Mouse (Mus musculus) c-Kit-negative CD71-positive TER-119-positive erythroid progenitor cells, embryonic 14.5 days (primary cell): Measurements from ENCODE around the gene Tead2.

ENCODE experiments used
- DNase-seq: peaks from one replicate; pipeline ENCODE4 v3.0.0-alpha.2; 2013; ENCODE audit warnings: low read depth, low spot score

Gene Tead2

DNA sequence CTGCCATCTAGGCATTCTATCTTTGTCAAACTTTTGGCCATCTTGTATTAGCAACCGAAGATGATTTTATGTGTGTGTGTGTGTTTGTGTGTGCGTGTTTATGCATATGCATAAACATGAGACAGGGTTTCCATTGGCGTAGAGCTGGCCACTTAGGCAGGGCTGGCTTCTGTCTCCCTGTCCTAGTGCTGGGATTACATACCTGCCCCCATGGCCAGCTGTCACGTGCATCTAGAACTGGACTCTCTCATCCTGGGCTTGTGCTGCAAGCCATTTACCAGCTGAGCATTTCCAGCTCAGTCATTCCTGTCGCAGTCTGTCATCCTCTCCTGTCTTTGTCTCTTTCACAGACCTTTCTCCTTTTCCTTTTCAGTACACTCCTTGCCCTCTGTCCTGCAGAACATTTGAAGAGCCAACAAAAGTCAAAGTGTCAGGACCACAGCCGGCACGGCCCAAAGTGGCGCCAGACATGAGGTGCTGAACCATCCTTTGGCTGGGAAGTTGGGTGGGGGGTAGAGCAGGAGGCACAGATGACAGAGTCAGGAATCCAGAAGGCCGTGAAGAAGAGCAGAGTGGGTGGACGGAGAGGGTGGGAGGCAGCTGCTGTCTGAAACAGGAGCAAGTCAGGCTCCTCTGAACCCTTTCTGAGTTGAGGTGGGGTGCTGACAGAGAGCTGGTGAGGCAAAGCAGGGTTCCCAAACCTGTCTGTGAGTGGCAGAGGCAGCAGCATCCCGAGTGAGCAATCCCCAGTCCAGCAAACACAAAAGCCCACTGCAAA lies 41.7 kb downstream of the Tead2 start:
- DNase-seq = no peak

DNA sequence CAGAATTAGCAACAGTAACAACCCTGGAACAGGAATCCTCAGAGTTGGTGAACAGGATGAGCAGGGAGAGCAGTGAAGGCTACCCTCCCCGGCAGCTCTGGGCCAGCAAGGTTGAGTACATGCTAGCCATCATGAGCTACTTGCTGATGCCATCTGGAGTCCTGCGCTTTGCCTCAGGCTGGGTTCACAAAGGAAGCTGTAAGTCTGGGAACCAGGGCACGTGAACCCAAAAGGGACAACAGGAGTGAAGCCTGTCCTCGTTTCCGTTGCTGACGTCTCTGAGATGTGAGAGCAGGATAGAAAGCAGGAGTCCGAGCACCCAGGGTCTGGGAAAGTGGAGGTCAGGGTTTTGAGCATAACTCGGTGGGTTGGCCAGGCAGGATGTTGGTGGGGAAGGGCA lies 43.7 kb downstream of the Tead2 start:
- DNase-seq = no peak

DNA sequence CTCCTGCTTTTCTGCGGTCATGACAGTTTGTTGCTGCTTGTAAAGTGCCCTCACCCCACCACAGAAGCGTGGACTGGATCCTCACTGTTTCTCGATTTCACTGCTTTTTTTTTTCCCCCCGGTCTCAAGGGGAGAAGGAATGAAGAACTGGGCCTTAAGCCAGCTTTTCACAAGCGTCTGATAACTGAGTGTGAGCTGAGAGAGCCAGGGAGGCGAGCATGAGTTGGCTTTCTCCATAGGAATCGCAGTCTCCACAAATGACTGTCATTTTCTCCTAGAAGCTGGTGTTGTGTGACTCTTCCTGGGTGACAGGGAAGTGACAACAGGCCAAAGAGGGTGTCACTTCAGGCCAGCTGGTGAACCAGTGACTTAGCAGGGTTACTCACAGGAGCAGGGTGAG lies 46.7 kb downstream of the Tead2 start:
- DNase-seq = no peak

DNA sequence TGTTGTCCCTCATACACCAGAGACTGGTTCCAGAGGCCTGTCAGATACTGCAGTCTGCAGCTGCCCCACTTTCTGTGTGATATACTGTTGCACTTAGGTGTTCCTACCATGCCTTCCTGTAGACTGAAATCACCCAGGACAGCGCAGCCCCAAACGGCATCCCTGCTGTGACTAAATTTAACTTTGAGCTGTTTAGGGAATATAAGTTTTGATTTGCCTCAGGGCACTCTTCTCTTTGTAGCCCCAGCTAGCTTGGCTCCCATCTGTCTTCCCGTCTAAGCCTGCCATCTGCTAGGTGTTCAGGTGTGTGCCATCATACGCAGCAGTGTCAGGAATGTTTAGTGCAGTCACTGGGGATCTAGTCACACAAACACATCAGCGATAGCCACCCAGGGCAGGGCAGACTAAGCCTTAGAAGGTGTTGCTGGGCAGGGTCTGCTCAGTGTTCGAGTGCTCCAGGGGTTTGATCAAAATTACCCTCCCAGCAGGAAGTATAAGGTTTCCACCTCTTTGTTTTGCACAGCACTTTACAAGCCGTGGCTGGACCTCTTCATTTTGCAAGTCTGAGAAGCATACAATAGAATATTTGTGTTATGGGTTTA lies 47.6 kb downstream of the Tead2 start:
- DNase-seq = no peak

GRCm38 (mm10) chr7:45264348-45264747 lies 48.8 kb downstream of the Tead2 start:
- DNase-seq = no peak

- DNase-seq = no peak
These were observed 50.0 kb downstream of the Tead2 start for GRCm38 (mm10) chr7:45265518-45265917.

- no peak for DNase-seq
These were observed 57.3 kb downstream of the Tead2 start for GRCm38 (mm10) chr7:45272786-45273412.

GRCm38 (mm10) chr7:45273672-45274071 lies 58.1 kb downstream of the Tead2 start:
- DNase-seq = no peak

- DNase-seq = no peak
These were observed 61.7 kb downstream of the Tead2 start, which contains the start of gene Slc6a21 for GRCm38 (mm10) chr7:45277136-45277760. Gene Slc6a21 (plus strand): TSS chr7:45277513.
